Mouse (Mus musculus): ENCODE results near the gene Galns.

GRCm38 (mm10) chr8:122547815-122548214, 63.4 kb downstream of the Galns start:
- TF ChIP-seq USF1 (IDR thresholded peaks at IDR 0.05; ENCODE audit: low read depth) (no peak), POLR2A (IDR thresholded peaks at IDR 0.05; ENCODE audit: insufficient read length, low read depth) (no peak), POLR2AphosphoS2 (IDR thresholded peaks at IDR 0.05; ENCODE audit: insufficient read length, low read depth) (no peak), MAX (IDR thresholded peaks at IDR 0.05; ENCODE audit: low read depth) (no peak), CEBPB (IDR thresholded peaks at IDR 0.05; ENCODE audit: insufficient read depth, poor library complexity, severe bottlenecking) (no peak), SRF (IDR thresholded peaks at IDR 0.05; ENCODE audit: control insufficient read depth, insufficient read length, low read depth) (no peak), MYOG (IDR thresholded peaks at IDR 0.05; ENCODE audit: control insufficient read depth in 1 of 3, insufficient read depth in 1 of 3, insufficient read length in 2 of 3, low read depth in 2 of 3) (no peak), TCF12 (IDR thresholded peaks at IDR 0.05; ENCODE audit: insufficient read depth, poor library complexity, severe bottlenecking) (no peak), MYOD1 (IDR thresholded peaks at IDR 0.05; ENCODE audit: control insufficient read depth in 1 of 3, insufficient read length in 2 of 3, low read depth in 2 of 3) (no peak), REST (IDR thresholded peaks at IDR 0.05; ENCODE audit: insufficient read depth, insufficient read length) (no peak)

Measured in myocyte (in vitro differentiated cells).